Mouse (Mus musculus) splenic B cell, adult 2 months (primary cell): ENCODE data around the gene Spata32.
A peak's percentile ranks its signal among the peaks of the same experiment; 100 is the strongest.

ENCODE experiments used
- DNase-seq: peaks from one replicate; pipeline ENCODE4 v3.0.0-alpha.2; 2011; ENCODE audit warnings: low read depth, low spot score
- H3K27me3 ChIP-seq: 2 replicates; pipeline ENCODE4 v1.6.1; 2012; ENCODE audit warnings: mild to moderate bottlenecking, low read length, moderate library complexity, mixed read lengths; ENCODE audit not compliant: control insufficient read depth, poor library complexity, insufficient read depth, severe bottlenecking
- H3K36me3 ChIP-seq: 2 replicates; pipeline ENCODE4 v1.6.1; 2012; ENCODE audit warnings: mild to moderate bottlenecking, low read length, moderate library complexity, mixed read lengths; ENCODE audit not compliant: control insufficient read depth, poor library complexity, insufficient read depth, severe bottlenecking

Spata32 gene

GRCm38 (mm10) chr11:103217790-103218516 is at the start of gene Spata32:
Spata32 (minus strand) TSS chr11:103218432.
- Histone ChIP-seq H3K27me3 (no peaks in the 10 kb centered on the region), H3K36me3 (peaks cover 4% of the 10 kb centered on the region)
- DNase-seq, result peak; percentile 74

- no peaks in the 10 kb centered on the region for H3K36me3 ChIP-seq
- peak; percentile 99 for DNase-seq
- H3K27me3 ChIP-seq, result no peaks in the 10 kb centered on the region
Observed at GRCm38 (mm10) chr11:103267346-103268219, 49.4 kb upstream of the Spata32 start, which contains the start of gene Map3k14. Map3k14 (minus strand) TSS chr11:103267472.

GRCm38 (mm10) chr11:103266729-103267345 is 48.6 kb upstream of the Spata32 start:
- no peaks in the 10 kb centered on the region for H3K36me3 ChIP-seq
- H3K27me3 ChIP-seq, result no peaks in the 10 kb centered on the region
- DNase-seq, result no peak

- H3K36me3 ChIP-seq, result no peaks in the 10 kb centered on the region
- no peaks in the 10 kb centered on the region for H3K27me3 ChIP-seq
- peak; percentile 34 for DNase-seq
Observed at GRCm38 (mm10) chr11:103265856-103266255, 47.6 kb upstream of the Spata32 start.

- no peaks in the 10 kb centered on the region for H3K27me3 ChIP-seq
- DNase-seq, result peak; percentile 47
- no peaks in the 10 kb centered on the region for H3K36me3 ChIP-seq
Observed at GRCm38 (mm10) chr11:103265211-103265610, 47.0 kb upstream of the Spata32 start.

- no peak for DNase-seq
- H3K27me3 ChIP-seq, result no peaks in the 10 kb centered on the region
- H3K36me3 ChIP-seq, result no peaks in the 10 kb centered on the region; the same call in 1 of the 2 replicates
Observed at GRCm38 (mm10) chr11:103264427-103265005, 46.3 kb upstream of the Spata32 start.

- DNase-seq, result no peak
- H3K27me3 ChIP-seq, result no peaks in the 10 kb centered on the region
Observed at GRCm38 (mm10) chr11:103263551-103263950, 45.3 kb upstream of the Spata32 start.

GRCm38 (mm10) chr11:103262412-103263267 is 44.4 kb upstream of the Spata32 start:
- DNase-seq, result peak; percentile 82
- Histone ChIP-seq H3K36me3 (no peaks in the 10 kb centered on the region; the same call in 1 of the 2 replicates), H3K27me3 (no peaks in the 10 kb centered on the region)

More at GRCm38 (mm10) chr11:103263551-103263950, 45.3 kb upstream of the Spata32 start:
- no peaks in the 10 kb centered on the region; the same call in 1 of the 2 replicates for H3K36me3 ChIP-seq

- H3K36me3 ChIP-seq, result no peaks in the 10 kb centered on the region; the same call in 1 of the 2 replicates
- H3K27me3 ChIP-seq, result no peaks in the 10 kb centered on the region
- no peak for DNase-seq
Observed at GRCm38 (mm10) chr11:103261671-103262411, 43.6 kb upstream of the Spata32 start.

GRCm38 (mm10) chr11:103260515-103261192 is 42.4 kb upstream of the Spata32 start:
- no peak for DNase-seq
- no peaks in the 10 kb centered on the region; the same call in 1 of the 2 replicates for H3K36me3 ChIP-seq

GRCm38 (mm10) chr11:103260034-103260433 is 41.8 kb upstream of the Spata32 start:
- no peak for DNase-seq
- H3K36me3 ChIP-seq, result no peaks in the 10 kb centered on the region; the same call in 1 of the 2 replicates
- no peaks in the 10 kb centered on the region for H3K27me3 ChIP-seq

More at GRCm38 (mm10) chr11:103260515-103261192, 42.4 kb upstream of the Spata32 start:
- no peaks in the 10 kb centered on the region for H3K27me3 ChIP-seq

GRCm38 (mm10) chr11:103257938-103258481 is 39.8 kb upstream of the Spata32 start:
- Histone ChIP-seq H3K36me3 (no peaks in the 10 kb centered on the region; the same call in none of the 2 replicates), H3K27me3 (no peaks in the 10 kb centered on the region)
- peak; percentile 72 for DNase-seq
